In the genomic region with DNA sequence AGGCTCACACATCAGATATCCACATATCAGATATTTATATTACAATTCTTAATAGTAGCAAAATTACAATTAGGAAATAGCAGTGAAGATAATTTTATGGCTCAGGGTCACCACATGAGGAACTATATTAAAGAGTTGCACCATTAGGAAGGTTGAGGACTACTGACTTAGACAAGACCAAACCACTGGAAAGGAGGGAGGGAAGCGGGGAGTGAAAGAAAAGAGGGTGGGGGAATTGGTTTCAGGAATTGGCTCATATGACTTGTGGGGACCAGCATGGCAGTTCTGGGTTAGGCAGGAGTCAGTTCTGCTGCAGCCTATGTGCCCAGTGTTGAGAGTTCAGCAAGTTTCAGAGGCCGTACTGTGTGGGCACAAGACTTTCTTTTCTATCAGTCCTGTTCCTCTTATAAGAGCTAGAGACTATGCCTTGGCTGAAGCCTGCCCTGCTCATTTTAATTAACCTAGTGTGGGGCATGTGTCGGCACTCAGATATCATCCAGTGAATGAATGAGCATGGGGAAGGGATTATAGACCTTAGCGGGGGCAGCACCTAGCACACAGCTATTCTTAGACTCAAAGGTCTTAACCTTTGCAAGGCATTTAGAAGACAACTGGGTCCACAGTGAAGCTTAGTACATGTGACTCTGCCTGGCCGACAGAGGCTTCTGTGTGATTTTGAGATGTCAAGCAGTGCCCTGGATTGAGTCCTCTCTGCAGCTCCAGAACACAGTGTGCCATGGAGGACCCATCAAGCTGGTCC, we compare ENCODE assay signal across 25 mouse cellular contexts.
"Had no signal": no experiment of that assay in that cellular context is flagged by ENCODE, and none has a peak within 500 bp of the region (broad histone marks: within the 10 kb centered on the region; RNA-seq: fewer than 3 reads in every experiment).

No protein-coding gene starts in this region.

- H3K36me3 ChIP-seq: heart, embryonic 10.5 days; heart, embryonic 13.5 days; heart, embryonic 15.5 days; hindbrain, embryonic 12.5 days; kidney, embryonic 15.5 days; limb, embryonic 13.5 days; limb, embryonic 15.5 days; liver, embryonic 12.5 days had no signal

- H3K27me3 ChIP-seq: heart, embryonic 13.5 days; heart, embryonic 15.5 days; hindbrain, embryonic 12.5 days; kidney, embryonic 15.5 days; limb, embryonic 13.5 days; limb, embryonic 15.5 days; liver, embryonic 12.5 days had no signal

- H3K4me1 ChIP-seq: heart, embryonic 15.5 days; limb, embryonic 15.5 days; liver, embryonic 12.5 days had no signal

- H3K4me3 ChIP-seq: heart, embryonic 10.5 days; heart, embryonic 13.5 days; heart, embryonic 15.5 days; hindbrain, embryonic 12.5 days; kidney, embryonic 15.5 days; limb, embryonic 13.5 days; limb, embryonic 15.5 days; liver, embryonic 12.5 days had no signal

- H3K9me3 ChIP-seq: heart, embryonic 10.5 days; heart, embryonic 13.5 days; heart, embryonic 15.5 days; hindbrain, embryonic 12.5 days; kidney, embryonic 15.5 days; limb, embryonic 13.5 days; limb, embryonic 15.5 days; liver, embryonic 12.5 days had no signal

- H3K4me2 ChIP-seq: heart, embryonic 13.5 days; heart, embryonic 15.5 days; hindbrain, embryonic 12.5 days; hindbrain, embryonic 14.5 days; kidney, embryonic 15.5 days; limb, embryonic 13.5 days; limb, embryonic 15.5 days; liver, embryonic 12.5 days had no signal

- ATAC-seq: forebrain, postnatal 0 days; hindbrain, embryonic 16.5 days; intestine, embryonic 16.5 days; liver, embryonic 12.5 days had no signal

- H3K9ac ChIP-seq: forebrain, postnatal 0 days; heart, embryonic 13.5 days; heart, embryonic 15.5 days; hindbrain, embryonic 12.5 days; hindbrain, embryonic 14.5 days; kidney, embryonic 15.5 days; limb, embryonic 13.5 days; limb, embryonic 15.5 days; liver, embryonic 12.5 days had no signal

- H3K27ac ChIP-seq: heart, embryonic 10.5 days; heart, embryonic 13.5 days; heart, embryonic 15.5 days; hindbrain, embryonic 12.5 days; hindbrain, embryonic 14.5 days; kidney, embryonic 15.5 days; kidney, postnatal 0 days; limb, embryonic 13.5 days; limb, embryonic 15.5 days; liver, embryonic 12.5 days had no signal

- DNase-seq: forebrain, postnatal 0 days; gastrocnemius, postnatal 25 days; heart, adult 18-20 months; heart, postnatal 14 days; heart, postnatal 36 days; kidney, adult 11 months; kidney, adult 2 months; kidney, adult 9 months; kidney, postnatal 14 days; kidney, postnatal 36 days; layer of hippocampus, adult 9-11 months; layer of hippocampus, postnatal 36 days; left cerebral cortex, postnatal 4 days had no signal
